Mouse (Mus musculus) hematopoietic stem cell, adult 5-6 weeks (primary cell): ENCODE data around the gene Gal. TPM values are rescaled to one million over a fixed set of nuclear protein-coding genes. Genes with fewer than 3 reads are reported as not detected.

Experiments used
- ATAC-seq, 2 experiments: fragments of 125-278 bp in 1 of 2; replicated peaks in 1 of 2; 2 replicates each; pipeline ENCODE4 v1.8.0; 2016 to 2017; ENCODE audit warnings: inconsistent platforms in 2 of 2, mild to moderate bottlenecking in 2 of 2, moderate number of reproducible peaks in 2 of 2, low read depth in 1 of 2, moderate TSS enrichment in 1 of 2; ENCODE audit not compliant: low FRiP score in 2 of 2, poor library complexity in 2 of 2, severe bottlenecking in 2 of 2, insufficient read depth in 1 of 2, low TSS enrichment in 1 of 2
- total RNA-seq: library from RNA; stranded (forward); fragments of 172-1452, 232-1000 nt; gene quantifications from 2 replicates; pipeline ENCODE4 v1.2.3, GENCODE M21; 2017

Gene Gal
- total RNA-seq, 1 experiment from 2014 or later, result not detected

- no peak for ATAC-seq
These were observed 38.3 kb downstream of the Gal start for GRCm38 (mm10) chr19:3375945-3376495.

- ATAC-seq, result no peak
These were observed 40.3 kb downstream of the Gal start for GRCm38 (mm10) chr19:3374028-3374427.

GRCm38 (mm10) chr19:3373380-3373779 lies 41.0 kb downstream of the Gal start:
- ATAC-seq, result no peak

GRCm38 (mm10) chr19:3368276-3368675 lies 46.1 kb downstream of the Gal start:
- no peak for ATAC-seq

- no peak for ATAC-seq
These were observed 49.3 kb downstream of the Gal start for GRCm38 (mm10) chr19:3365089-3365488.

- no peak for ATAC-seq
These were observed 50.8 kb downstream of the Gal start for GRCm38 (mm10) chr19:3363510-3363909.

Other genes with a start within 250 kb of the Gal start
- 63.9 and 93.0 TPM in 2 replicates for gene Mrpl21, start 131.6 kb downstream of the Gal start, total RNA-seq
- gene Ighmbp2, start 131.5 kb downstream of the Gal start, total RNA-seq, result 6.3 and 9.1 TPM in 2 replicates
- gene Cpt1a, start 92.2 kb downstream of the Gal start, total RNA-seq, result 52.3 and 59.7 TPM in 2 replicates
- 0.30 and 2.1 TPM in 2 replicates for gene Tesmin, start 25.7 kb downstream of the Gal start, total RNA-seq
- 119 and 126 TPM in 2 replicates for gene Ppp6r3, start 161.2 kb upstream of the Gal start, total RNA-seq